Mouse (Mus musculus) forebrain, embryonic 10.5 days (tissue): Measurements from ENCODE around the gene Klhl24. TPM values are rescaled to one million over a fixed set of nuclear protein-coding genes. Genes with fewer than 3 reads are reported as not detected.
"Not testable (repeated sequence)": the region's sequence is repeated elsewhere in the genome, so short reads cannot be mapped to it uniquely, and the experiment has no call there.

Source experiments
- DNase-seq: peaks from one replicate; pipeline ENCODE4 v3.0.0-alpha.2; 2017; ENCODE audit warnings: low spot score; ENCODE audit errors: extremely low spot score
- H3K27ac ChIP-seq: fragments of 300-500 bp; sonication (generic); 2 replicates; pipeline ENCODE4 v1.5.1; 2016; ENCODE audit warnings: mild to moderate bottlenecking
- H3K27me3 ChIP-seq: fragments of 300-500 bp; sonication (generic); 2 replicates; pipeline ENCODE4 v1.6.1; 2016; ENCODE audit warnings: mild to moderate bottlenecking; ENCODE audit not compliant: poor library complexity, severe bottlenecking
- H3K36me3 ChIP-seq: fragments of 300-500 bp; sonication (generic); replicated peaks from 2 replicates; pipeline ENCODE4 v1.6.1; 2016; ENCODE audit warnings: mild to moderate bottlenecking, moderate library complexity
- H3K4me1 ChIP-seq: fragments of 300-500 bp; sonication (generic); 2 replicates; pipeline ENCODE4 v1.6.1; 2016
- H3K4me3 ChIP-seq: fragments of 300-500 bp; sonication (generic); 2 replicates; pipeline ENCODE4 v1.5.1; 2016; ENCODE audit warnings: mild to moderate bottlenecking, moderate library complexity
- H3K9me3 ChIP-seq: fragments of 300-500 bp; sonication (generic); 2 replicates; pipeline ENCODE4 v1.6.1; 2016; ENCODE audit warnings: mild to moderate bottlenecking, moderate library complexity
- WGBS: fragments of 180-500 bp; shearing (Covaris S2); methylation state at CpG from one replicate; pipeline ENCODE4 v1.1.7; 2016; 5-methylcytosine and 5-hydroxymethylcytosine counted together
- polyA plus RNA-seq: library from polyadenylated mRNA; unstranded; fragments of >200 nt; fragmentation: Nextera tagmentation; extraction: Ambion mirVana; gene quantifications from 2 replicates; pipeline ENCODE4 v1.2.1, GENCODE M21; 2016

The Klhl24 gene
- polyA plus RNA-seq, 1 experiment from 2014 or later, result 22.3 TPM

- no peaks in the 10 kb centered on the region for H3K27me3 ChIP-seq
- H3K9me3 ChIP-seq, result peaks cover 16% of the 10 kb centered on the region
- WGBS, result 95% methylated on average over 6 of the region's 6 CpGs
- H3K27ac ChIP-seq, result no peak overlapping the region
- H3K36me3 ChIP-seq, result peaks cover 17% of the 10 kb centered on the region
- DNase-seq, result no peak
- H3K4me1 ChIP-seq, result no peaks in the 10 kb centered on the region; the same call in 1 of the 2 replicates
- peak overlapping the region; percentile 96; the same call in 1 of the 2 replicates for H3K4me3 ChIP-seq
Measured at GRCm38 (mm10) chr16:20098866-20099629, 1.7 kb downstream of the Klhl24 start.

- DNase-seq, result no peak
- Histone ChIP-seq H3K9me3 (peaks cover 34% of the 10 kb centered on the region), H3K4me3 (no peak overlapping the region), H3K36me3 (peaks cover 84% of the 10 kb centered on the region), H3K27ac (no peak overlapping the region), H3K27me3 (no peaks in the 10 kb centered on the region), H3K4me1 (no peaks in the 10 kb centered on the region)
- 97% methylated on average over 8 of the region's 8 CpGs for WGBS
Measured at GRCm38 (mm10) chr16:20106996-20107395, 9.7 kb downstream of the Klhl24 start.

- H3K4me1 ChIP-seq, result no peaks in the 10 kb centered on the region
- no peak overlapping the region for H3K27ac ChIP-seq
- no peaks in the 10 kb centered on the region for H3K27me3 ChIP-seq
- no peak for DNase-seq
- WGBS, result 95% methylated on average over 6 of the region's 6 CpGs
- peaks cover 84% of the 10 kb centered on the region for H3K36me3 ChIP-seq
- H3K4me3 ChIP-seq, result no peak overlapping the region
- peaks cover 19% of the 10 kb centered on the region for H3K9me3 ChIP-seq
Measured at GRCm38 (mm10) chr16:20108961-20109360, 11.6 kb downstream of the Klhl24 start.

GRCm38 (mm10) chr16:20112649-20113048 lies 15.3 kb downstream of the Klhl24 start:
- H3K27me3 ChIP-seq, result peaks cover 21% of the 10 kb centered on the region; the same call in 1 of the 2 replicates
- no peak overlapping the region for H3K4me3 ChIP-seq
- H3K27ac ChIP-seq, result no peak overlapping the region
- H3K9me3 ChIP-seq, result peaks cover 9% of the 10 kb centered on the region; the same call in 1 of the 2 replicates
- no peak for DNase-seq
- WGBS, result 91% methylated on average over 2 of the region's 2 CpGs
- peaks cover 6% of the 10 kb centered on the region for H3K4me1 ChIP-seq
- H3K36me3 ChIP-seq, result peaks cover 77% of the 10 kb centered on the region

- peaks cover 41% of the 10 kb centered on the region; the same call in 1 of the 2 replicates for H3K27me3 ChIP-seq
- WGBS, result 81% methylated on average over 4 of the region's 4 CpGs
- peaks cover 70% of the 10 kb centered on the region for H3K36me3 ChIP-seq
- H3K4me1 ChIP-seq, result peaks cover 26% of the 10 kb centered on the region
- H3K4me3 ChIP-seq, result no peak overlapping the region
- H3K9me3 ChIP-seq, result no peaks in the 10 kb centered on the region
- DNase-seq, result no peak
- no peak overlapping the region for H3K27ac ChIP-seq
Measured at GRCm38 (mm10) chr16:20116069-20116468, 18.7 kb downstream of the Klhl24 start.

- 89% methylated on average over 10 of the region's 10 CpGs for WGBS
- H3K27me3 ChIP-seq, H3K4me1 ChIP-seq, H3K27ac ChIP-seq, H3K9me3 ChIP-seq, DNase-seq, H3K4me3 ChIP-seq: not testable (repeated sequence)
- H3K36me3 ChIP-seq, result peaks cover 49% of the 10 kb centered on the region
Measured at GRCm38 (mm10) chr16:20126319-20126883, 29.1 kb downstream of the Klhl24 start.

GRCm38 (mm10) chr16:20130397-20130796 lies 33.1 kb downstream of the Klhl24 start:
- Histone ChIP-seq H3K27me3 (no peaks in the 10 kb centered on the region), H3K4me3 (no peak overlapping the region), H3K27ac (no peak overlapping the region), H3K9me3 (no peaks in the 10 kb centered on the region), H3K36me3 (peaks cover 18% of the 10 kb centered on the region), H3K4me1 (no peaks in the 10 kb centered on the region)
- no peak for DNase-seq
- 64% methylated on average over 2 of the region's 2 CpGs for WGBS

GRCm38 (mm10) chr16:20140772-20141531 lies 43.6 kb downstream of the Klhl24 start, which contains the start of gene Yeats2:
Gene Yeats2, plus strand, starts transcription at chr16:20141063.
- DNase-seq, result peak; percentile 78
- Histone ChIP-seq H3K27ac (peak within 1 kb of the TSS; percentile 99), H3K9me3 (peaks cover 6% of the 10 kb centered on the region; the same call in 1 of the 2 replicates), H3K27me3 (no peaks in the 10 kb centered on the region), H3K4me3 (peak within 1 kb of the TSS; percentile 86), H3K4me1 (peaks cover 15% of the 10 kb centered on the region), H3K36me3 (peaks cover 33% of the 10 kb centered on the region)
- 2% methylated on average over 87 of the region's 92 CpGs for WGBS

GRCm38 (mm10) chr16:20144568-20144967 lies 47.2 kb downstream of the Klhl24 start:
- H3K36me3 ChIP-seq, result peaks cover 33% of the 10 kb centered on the region
- no peak overlapping the region for H3K27ac ChIP-seq
- no peaks in the 10 kb centered on the region for H3K27me3 ChIP-seq
- no peak for DNase-seq
- no peak overlapping the region for H3K4me3 ChIP-seq
- 94% methylated on average over 3 of the region's 3 CpGs for WGBS
- H3K9me3 ChIP-seq, result peaks cover 6% of the 10 kb centered on the region; the same call in 1 of the 2 replicates
- H3K4me1 ChIP-seq, result peaks cover 15% of the 10 kb centered on the region

- Histone ChIP-seq H3K27me3 (no peaks in the 10 kb centered on the region), H3K4me3 (no peak overlapping the region), H3K4me1 (no peaks in the 10 kb centered on the region), H3K36me3 (peaks cover 65% of the 10 kb centered on the region), H3K9me3 (no peaks in the 10 kb centered on the region), H3K27ac (no peak overlapping the region)
- no peak for DNase-seq
- WGBS, result 91% methylated on average over 5 of the region's 5 CpGs
Measured at GRCm38 (mm10) chr16:20151991-20152390, 54.6 kb downstream of the Klhl24 start.

GRCm38 (mm10) chr16:20153742-20154141 lies 56.4 kb downstream of the Klhl24 start:
- Histone ChIP-seq H3K4me1 (no peaks in the 10 kb centered on the region), H3K9me3 (no peaks in the 10 kb centered on the region), H3K36me3 (peaks cover 82% of the 10 kb centered on the region), H3K27ac (no peak overlapping the region), H3K27me3 (no peaks in the 10 kb centered on the region), H3K4me3 (no peak overlapping the region)
- WGBS, result 89% methylated on average over 3 of the region's 3 CpGs
- DNase-seq, result no peak

- no peaks in the 10 kb centered on the region for H3K4me1 ChIP-seq
- no peaks in the 10 kb centered on the region for H3K27me3 ChIP-seq
- 81% methylated on average over 2 of the region's 2 CpGs for WGBS
- DNase-seq, result no peak
- H3K4me3 ChIP-seq, result no peak overlapping the region
- H3K36me3 ChIP-seq, result peaks cover 100% of the 10 kb centered on the region
- peaks cover 5% of the 10 kb centered on the region for H3K9me3 ChIP-seq
- H3K27ac ChIP-seq, result no peak overlapping the region
Measured at GRCm38 (mm10) chr16:20160130-20160529, 62.8 kb downstream of the Klhl24 start.
